Mouse (Mus musculus): ENCODE data around the gene Fam107b. TPM values are rescaled to one million over a fixed set of nuclear protein-coding genes. Genes with fewer than 3 reads are reported as not detected.
A peak's percentile ranks its signal among the peaks of the same experiment; 100 is the strongest.
"Not testable (repeated sequence)": the region's sequence is repeated elsewhere in the genome, so short reads cannot be mapped to it uniquely, and the experiment has no call there.

Fam107b gene
- polyA plus RNA-seq, 1 experiment from 2014 or later: 18.3 TPM

GRCm38 (mm10) chr2:3695900-3696299 is 125.6 kb downstream of the Fam107b start:
- no peak overlapping the region for H3K9ac ChIP-seq
- 51% methylated on average over 5 of the region's 5 CpGs for WGBS (ENCODE audit: insufficient replicate concordance)
- no peak overlapping the region for H3K27ac ChIP-seq (replicated peaks)
- no peaks in the 10 kb centered on the region for H3K9me3 ChIP-seq (replicated peaks)
- H3K36me3 ChIP-seq (replicated peaks): no peaks in the 10 kb centered on the region
- H3K4me1 ChIP-seq (replicated peaks): no peaks in the 10 kb centered on the region
- no peak overlapping the region for H3K4me2 ChIP-seq
- no peaks in the 10 kb centered on the region for H3K27me3 ChIP-seq
- H3K4me3 ChIP-seq (replicated peaks): no peak overlapping the region
- no peak for ATAC-seq (ENCODE audit: insufficient read depth)

- H3K4me1 ChIP-seq (replicated peaks): peaks cover 17% of the 10 kb centered on the region; the same call in 1 of the 2 replicates
- no peaks in the 10 kb centered on the region for H3K9me3 ChIP-seq (replicated peaks)
- H3K4me3 ChIP-seq (replicated peaks): no peak overlapping the region
- no peaks in the 10 kb centered on the region for H3K36me3 ChIP-seq (replicated peaks)
- WGBS (ENCODE audit: insufficient replicate concordance): 31% methylated on average over 1 of the region's 1 CpGs
- no peaks in the 10 kb centered on the region for H3K27me3 ChIP-seq
- ATAC-seq (ENCODE audit: insufficient read depth): no peak
- H3K27ac ChIP-seq (replicated peaks): no peak overlapping the region
- H3K9ac ChIP-seq: no peak overlapping the region
- no peak overlapping the region for H3K4me2 ChIP-seq
Observed at GRCm38 (mm10) chr2:3700368-3700767, 130.1 kb downstream of the Fam107b start.

GRCm38 (mm10) chr2:3702640-3703190 is 132.4 kb downstream of the Fam107b start:
- WGBS (ENCODE audit: insufficient replicate concordance): 64% methylated on average over 7 of the region's 7 CpGs
- H3K4me3 ChIP-seq (replicated peaks): no peak overlapping the region
- no peak for ATAC-seq (ENCODE audit: insufficient read depth)
- H3K36me3 ChIP-seq (replicated peaks): no peaks in the 10 kb centered on the region
- H3K9ac ChIP-seq: no peak overlapping the region
- no peaks in the 10 kb centered on the region for H3K27me3 ChIP-seq
- H3K27ac ChIP-seq (replicated peaks): no peak overlapping the region
- H3K4me2 ChIP-seq: no peak overlapping the region
- peaks cover 17% of the 10 kb centered on the region; the same call in 1 of the 2 replicates for H3K4me1 ChIP-seq (replicated peaks)
- H3K9me3 ChIP-seq (replicated peaks): no peaks in the 10 kb centered on the region

GRCm38 (mm10) chr2:3703806-3704205 is 133.5 kb downstream of the Fam107b start:
- Histone ChIP-seq H3K27me3 (no peaks in the 10 kb centered on the region), H3K4me2 (no peak overlapping the region), H3K36me3 (replicated peaks) (no peaks in the 10 kb centered on the region), H3K9me3 (replicated peaks) (no peaks in the 10 kb centered on the region), H3K9ac (no peak overlapping the region), H3K4me3 (replicated peaks) (no peak overlapping the region), H3K4me1 (replicated peaks) (peaks cover 17% of the 10 kb centered on the region; the same call in 1 of the 2 replicates), H3K27ac (replicated peaks) (no peak overlapping the region)
- ATAC-seq (ENCODE audit: insufficient read depth): no peak
- 25% methylated on average over 2 of the region's 2 CpGs for WGBS (ENCODE audit: insufficient replicate concordance)

GRCm38 (mm10) chr2:3704311-3705162 is 134.2 kb downstream of the Fam107b start:
- H3K4me2 ChIP-seq: no peak overlapping the region
- no peaks in the 10 kb centered on the region for H3K27me3 ChIP-seq
- no peak for ATAC-seq (ENCODE audit: insufficient read depth)
- WGBS (ENCODE audit: insufficient replicate concordance): 54% methylated on average over 9 of the region's 9 CpGs
- no peaks in the 10 kb centered on the region for H3K36me3 ChIP-seq (replicated peaks)
- H3K9me3 ChIP-seq (replicated peaks): no peaks in the 10 kb centered on the region
- H3K27ac ChIP-seq (replicated peaks): no peak overlapping the region
- no peak overlapping the region for H3K9ac ChIP-seq
- no peak overlapping the region for H3K4me3 ChIP-seq (replicated peaks)
- peaks cover 18% of the 10 kb centered on the region; the same call in 1 of the 2 replicates for H3K4me1 ChIP-seq (replicated peaks)

- H3K9ac ChIP-seq; H3K4me3 ChIP-seq (replicated peaks); H3K27ac ChIP-seq (replicated peaks); ATAC-seq (ENCODE audit: insufficient read depth); H3K9me3 ChIP-seq (replicated peaks); H3K27me3 ChIP-seq; H3K4me2 ChIP-seq; H3K36me3 ChIP-seq (replicated peaks): not testable (repeated sequence)
- WGBS (ENCODE audit: insufficient replicate concordance): 21% methylated on average over 3 of the region's 3 CpGs
- H3K4me1 ChIP-seq (replicated peaks): peaks cover 25% of the 10 kb centered on the region
Observed at GRCm38 (mm10) chr2:3705283-3705682, 135.0 kb downstream of the Fam107b start.

GRCm38 (mm10) chr2:3707236-3707635 is 136.9 kb downstream of the Fam107b start:
- Histone ChIP-seq H3K27ac (replicated peaks) (no peak overlapping the region), H3K4me1 (replicated peaks) (peaks cover 28% of the 10 kb centered on the region), H3K27me3 (no peaks in the 10 kb centered on the region), H3K9me3 (replicated peaks) (no peaks in the 10 kb centered on the region), H3K4me2 (no peak overlapping the region), H3K9ac (no peak overlapping the region), H3K4me3 (replicated peaks) (no peak overlapping the region), H3K36me3 (replicated peaks) (no peaks in the 10 kb centered on the region)
- no peak for ATAC-seq (ENCODE audit: insufficient read depth)
- 76% methylated on average over 1 of the region's 1 CpGs for WGBS (ENCODE audit: insufficient replicate concordance)

- Histone ChIP-seq H3K9me3 (replicated peaks) (no peaks in the 10 kb centered on the region), H3K4me2 (no peak overlapping the region), H3K4me1 (replicated peaks) (peaks cover 36% of the 10 kb centered on the region), H3K36me3 (replicated peaks) (no peaks in the 10 kb centered on the region), H3K27me3 (peaks cover 2% of the 10 kb centered on the region), H3K27ac (replicated peaks) (no peak overlapping the region), H3K9ac (no peak overlapping the region), H3K4me3 (replicated peaks) (no peak overlapping the region)
- 75% methylated on average over 4 of the region's 4 CpGs for WGBS (ENCODE audit: insufficient replicate concordance)
- ATAC-seq (ENCODE audit: insufficient read depth): no peak
Observed at GRCm38 (mm10) chr2:3708621-3709020, 138.3 kb downstream of the Fam107b start.

GRCm38 (mm10) chr2:3709882-3710281 is 139.6 kb downstream of the Fam107b start:
- peak; percentile 2; the same call in 1 of the 2 replicates for ATAC-seq (ENCODE audit: insufficient read depth)
- Histone ChIP-seq H3K4me2 (no peak overlapping the region), H3K4me1 (replicated peaks) (peaks cover 35% of the 10 kb centered on the region), H3K27me3 (peaks cover 7% of the 10 kb centered on the region), H3K9ac (no peak overlapping the region), H3K36me3 (replicated peaks) (no peaks in the 10 kb centered on the region), H3K27ac (replicated peaks) (no peak overlapping the region), H3K9me3 (replicated peaks) (no peaks in the 10 kb centered on the region), H3K4me3 (replicated peaks) (no peak overlapping the region)
- 29% methylated on average over 2 of the region's 2 CpGs for WGBS (ENCODE audit: insufficient replicate concordance)

GRCm38 (mm10) chr2:3710521-3710920 is 140.2 kb downstream of the Fam107b start:
- no peak overlapping the region for H3K27ac ChIP-seq (replicated peaks)
- H3K4me3 ChIP-seq (replicated peaks): no peak overlapping the region
- H3K9ac ChIP-seq: no peak overlapping the region
- H3K4me1 ChIP-seq (replicated peaks): peaks cover 34% of the 10 kb centered on the region
- H3K4me2 ChIP-seq: no peak overlapping the region
- H3K36me3 ChIP-seq (replicated peaks): no peaks in the 10 kb centered on the region
- H3K27me3 ChIP-seq: peaks cover 7% of the 10 kb centered on the region
- ATAC-seq (ENCODE audit: insufficient read depth): no peak
- no peaks in the 10 kb centered on the region for H3K9me3 ChIP-seq (replicated peaks)
- 85% methylated on average over 3 of the region's 3 CpGs for WGBS (ENCODE audit: insufficient replicate concordance)

GRCm38 (mm10) chr2:3712369-3713042 is 142.2 kb downstream of the Fam107b start:
- peak overlapping the region; percentile 51; the same call in 1 of the 2 replicates for H3K27ac ChIP-seq (replicated peaks)
- H3K27me3 ChIP-seq: peaks cover 7% of the 10 kb centered on the region
- no peak overlapping the region for H3K9ac ChIP-seq
- ATAC-seq (ENCODE audit: insufficient read depth): no peak
- H3K4me2 ChIP-seq: peak overlapping the region; percentile 98
- no peaks in the 10 kb centered on the region for H3K9me3 ChIP-seq (replicated peaks)
- H3K4me1 ChIP-seq (replicated peaks): peaks cover 39% of the 10 kb centered on the region
- WGBS (ENCODE audit: insufficient replicate concordance): 61% methylated on average over 3 of the region's 3 CpGs
- H3K4me3 ChIP-seq (replicated peaks): peak overlapping the region; percentile 70; the same call in 1 of the 2 replicates
- H3K36me3 ChIP-seq (replicated peaks): no peaks in the 10 kb centered on the region
